Mouse (Mus musculus): ENCODE data around the gene Erbb4. TPM values are rescaled to one million over a fixed set of nuclear protein-coding genes. Genes with fewer than 3 reads are reported as not detected.

The Erbb4 gene
- total RNA-seq, 2 experiments from 2014 or later = 0.23 to 0.42 TPM

GRCm38 (mm10) chr1:68666831-68667601 is 440.8 kb downstream of the Erbb4 start:
- DNase-seq = no peak
- intact Hi-C loops (cut with DNase I) = no loop called here

GRCm38 (mm10) chr1:68590475-68590874 is 517.4 kb downstream of the Erbb4 start:
- intact Hi-C loops (cut with DNase I) = no loop called here
- DNase-seq = no peak

DNA sequence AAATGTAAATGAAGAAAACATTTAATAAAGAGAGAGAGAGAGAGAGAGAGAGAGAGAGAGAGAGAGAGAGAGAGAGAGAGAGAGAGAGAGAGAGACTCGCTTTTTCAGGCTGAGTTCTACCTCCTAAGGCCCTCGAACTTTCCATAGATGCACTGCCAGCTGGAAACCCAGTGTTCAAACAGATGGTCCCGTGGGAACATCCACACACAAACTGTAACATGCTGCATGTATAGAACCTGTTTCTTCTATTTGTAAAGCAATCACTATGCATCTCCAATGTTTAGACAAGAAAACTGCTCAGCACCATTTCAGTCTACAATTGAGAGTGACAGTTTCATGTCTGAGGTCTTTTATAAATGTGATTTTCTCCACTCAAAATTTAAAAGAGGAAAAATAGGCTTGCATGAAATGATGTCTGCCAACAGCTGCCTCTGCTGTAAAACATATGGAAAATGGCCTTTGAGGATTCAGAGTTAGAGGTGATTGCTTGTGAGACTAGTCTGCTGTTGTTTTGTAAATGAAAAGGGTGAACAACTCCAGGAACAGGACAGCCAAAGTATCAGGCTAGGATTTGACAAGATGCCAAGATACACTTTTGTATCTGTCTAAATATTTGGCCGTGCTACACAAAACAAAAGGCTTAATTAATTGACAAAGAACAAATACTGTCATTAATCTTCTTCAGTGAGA is 533.9 kb downstream of the Erbb4 start:
- no peak for DNase-seq
- intact Hi-C loops (cut with DNase I) = no loop called here

- intact Hi-C loops (cut with DNase I) = no loop called here
- no peak for DNase-seq
Observed at GRCm38 (mm10) chr1:68570924-68571323, 536.9 kb downstream of the Erbb4 start.

DNA sequence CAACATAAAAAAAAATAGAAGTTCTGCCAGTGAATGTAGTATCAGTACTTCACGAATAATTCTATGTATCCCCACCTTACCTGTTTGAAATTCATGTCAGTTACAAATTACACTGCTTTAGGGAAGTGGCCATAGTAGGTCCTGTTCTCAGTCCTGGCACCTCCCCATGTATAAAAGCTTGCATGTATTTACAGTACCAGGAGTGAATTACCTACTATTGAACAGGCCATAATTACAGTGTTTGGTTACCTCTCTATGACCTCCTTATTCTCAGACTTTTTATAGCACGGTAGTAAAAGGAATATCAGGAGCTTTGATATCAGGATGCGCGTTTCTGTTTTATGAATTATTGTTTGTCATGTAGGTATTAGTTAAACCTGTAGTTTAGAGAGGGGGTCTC is 564.9 kb downstream of the Erbb4 start:
- intact Hi-C loops (cut with DNase I) = no loop called here
- DNase-seq = no peak

DNA sequence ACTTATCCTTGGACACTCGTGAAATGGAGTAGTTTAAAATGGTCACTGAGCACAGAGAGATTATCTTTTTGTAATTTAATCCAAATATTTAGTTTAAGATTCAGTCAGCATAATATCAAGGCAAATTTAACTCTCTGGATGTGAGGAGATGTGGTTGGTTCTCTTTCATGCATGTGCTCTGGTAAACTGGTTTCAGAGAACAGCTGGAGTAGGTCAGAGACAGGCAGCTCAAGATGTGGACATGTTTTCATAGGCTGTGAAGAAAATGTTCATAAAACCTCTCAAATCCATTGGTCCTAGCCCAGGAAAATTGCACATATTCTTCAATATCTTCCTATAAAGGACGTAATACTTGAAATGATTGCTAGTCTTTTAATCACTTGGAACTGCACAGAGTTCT is 590.0 kb downstream of the Erbb4 start:
- intact Hi-C loops (cut with DNase I) = no loop called here
- no peak for DNase-seq

GRCm38 (mm10) chr1:68503873-68504272 is 604.0 kb downstream of the Erbb4 start:
- intact Hi-C loops (cut with DNase I) = no loop called here
- no peak for DNase-seq

- no peak for DNase-seq
- intact Hi-C loops (cut with DNase I) = no loop called here
Observed at GRCm38 (mm10) chr1:68501561-68501960, 606.3 kb downstream of the Erbb4 start.

DNA sequence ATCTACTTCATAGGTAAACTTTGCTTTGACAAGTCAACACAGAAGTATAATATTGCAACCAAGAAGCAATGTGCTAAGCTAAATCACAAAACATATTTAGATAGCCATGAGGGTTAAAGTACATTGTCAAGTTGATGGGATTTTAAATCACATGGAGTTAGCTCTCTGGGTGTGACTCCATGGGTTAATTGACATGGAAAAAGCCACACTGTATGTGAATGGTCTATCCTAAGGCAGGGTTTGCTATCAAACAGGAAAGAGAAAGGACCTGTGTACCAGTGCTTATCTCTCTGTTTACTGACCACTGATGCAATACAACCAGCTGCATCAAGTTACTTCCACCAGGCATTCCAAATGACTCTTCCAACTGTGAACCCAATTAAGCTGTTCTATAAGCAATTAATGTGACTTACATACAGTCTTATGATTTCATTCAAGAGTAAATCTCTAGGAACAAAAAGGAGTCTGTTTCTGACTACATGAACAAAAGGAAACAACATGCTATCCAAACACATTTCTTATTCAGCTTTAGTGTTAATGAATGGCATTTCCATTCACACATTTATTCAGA is 641.4 kb downstream of the Erbb4 start:
- intact Hi-C loops (cut with DNase I) = no loop called here
- DNase-seq = no peak

DNA sequence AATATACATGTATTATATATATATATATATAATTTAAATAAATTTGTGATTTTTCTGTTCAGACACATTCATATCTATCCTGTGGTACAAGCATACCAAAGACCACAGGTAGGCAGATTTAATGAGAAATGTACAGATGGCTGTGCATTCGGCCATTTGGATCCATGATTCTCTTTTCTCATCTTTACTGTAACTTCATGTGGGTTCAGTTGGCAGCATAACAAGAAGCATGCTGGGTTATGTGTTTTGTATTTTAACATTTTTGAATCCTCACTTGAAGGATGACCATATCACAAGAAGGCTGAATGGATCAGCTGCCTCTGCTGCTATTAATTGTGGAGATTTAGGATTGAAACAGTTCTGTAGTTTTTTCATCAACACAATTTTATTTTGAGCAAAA is 656.6 kb downstream of the Erbb4 start:
- DNase-seq = no peak
- intact Hi-C loops (cut with DNase I) = no loop called here

DNA sequence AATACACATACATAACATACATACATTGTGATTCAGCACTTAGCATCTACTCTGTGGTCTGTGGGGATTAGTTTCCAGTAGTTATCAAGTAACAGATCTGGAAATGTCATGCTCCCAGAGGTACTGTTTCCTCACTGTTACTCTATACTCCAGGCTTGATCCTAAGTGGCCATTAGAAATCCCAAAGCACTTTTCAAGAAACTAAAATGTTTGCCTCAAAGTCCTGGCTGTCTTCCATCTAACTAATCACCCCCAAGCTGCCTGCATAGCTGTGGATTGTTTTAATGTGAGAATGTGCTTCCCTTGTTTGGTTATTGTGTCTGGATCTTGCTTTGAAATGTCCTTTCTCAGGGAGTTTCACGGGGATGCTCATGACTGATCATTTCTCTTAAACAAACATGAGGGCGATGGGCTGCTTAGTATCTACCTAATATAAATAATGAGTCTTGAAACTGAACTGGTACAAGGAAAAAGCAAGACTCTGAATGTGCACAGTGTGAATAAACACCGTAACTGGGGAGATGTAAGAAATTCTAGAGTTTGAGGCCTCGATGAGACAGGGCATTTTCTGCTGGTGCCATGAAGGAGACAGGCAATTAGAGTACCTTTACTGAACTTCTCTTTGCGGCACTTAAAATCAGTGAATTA is 683.4 kb downstream of the Erbb4 start:
- intact Hi-C loops (cut with DNase I) = no loop called here
- no peak for DNase-seq

DNA sequence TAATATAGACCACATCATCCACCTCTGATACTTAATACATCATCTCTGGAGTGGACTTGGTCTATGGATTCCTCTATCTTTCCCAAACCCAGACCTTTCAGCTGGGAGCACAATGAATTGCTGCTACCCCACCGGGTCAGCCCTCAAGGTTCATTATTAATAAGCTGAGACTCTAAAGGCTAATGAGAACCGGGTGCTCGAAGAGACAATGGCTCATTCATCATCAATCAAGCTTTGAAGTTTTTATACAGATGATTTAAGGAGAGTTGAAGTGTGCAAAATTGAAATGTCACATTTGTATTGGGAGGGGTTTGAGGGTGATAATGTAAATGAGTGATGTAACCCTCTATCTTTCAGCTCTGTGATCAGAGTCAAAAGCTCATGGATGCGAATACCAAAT is 706.7 kb downstream of the Erbb4 start:
- intact Hi-C loops (cut with DNase I) = no loop called here
- no peak for DNase-seq

DNA sequence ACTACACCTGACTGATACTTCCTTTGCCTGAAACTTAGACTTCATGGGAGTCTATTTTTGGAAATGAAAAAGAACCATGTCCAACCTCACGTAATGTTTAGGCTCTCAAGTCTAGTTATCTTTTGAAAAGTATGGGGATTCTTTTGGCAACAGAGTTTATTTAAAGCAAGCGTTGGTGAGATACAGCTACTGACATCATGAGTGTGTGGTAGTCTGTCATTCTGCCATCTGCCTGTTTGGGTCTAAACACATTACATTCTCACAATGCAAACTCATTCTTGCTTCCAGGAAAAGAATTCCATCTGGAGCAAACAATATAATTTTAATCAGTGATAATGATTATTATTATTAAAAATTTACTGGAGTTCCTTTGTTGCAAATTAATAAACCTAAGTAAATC is 736.3 kb downstream of the Erbb4 start:
- intact Hi-C loops (cut with DNase I) = no loop called here

DNA sequence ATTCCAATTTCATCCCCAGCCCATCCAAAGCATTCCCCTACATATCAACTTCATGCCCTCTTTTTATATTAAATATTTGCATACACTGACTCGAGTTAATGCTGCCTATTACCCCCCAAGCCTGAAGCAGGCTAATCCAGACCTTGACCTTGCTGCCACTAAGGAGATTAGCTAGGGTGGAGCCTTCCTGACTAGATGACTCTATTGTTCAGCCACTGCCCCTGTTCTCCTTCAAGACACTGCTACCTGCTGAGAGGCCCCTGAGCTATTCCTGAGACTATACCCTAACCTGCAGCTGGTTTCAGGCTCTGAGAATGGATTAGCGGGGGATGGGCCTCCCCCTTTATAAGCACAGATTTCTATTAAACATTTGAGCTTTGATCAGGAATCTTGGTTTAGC is 774.1 kb downstream of the Erbb4 start:
- DNase-seq = no peak
- intact Hi-C loops (cut with DNase I) = no loop called here

More for the DNA sequence above, 736.3 kb downstream of the Erbb4 start:
- no peak for DNase-seq

GRCm38 (mm10) chr1:68305813-68306212 is 802.0 kb downstream of the Erbb4 start:
- no peak for DNase-seq
- intact Hi-C loops (cut with DNase I) = no loop called here

DNA sequence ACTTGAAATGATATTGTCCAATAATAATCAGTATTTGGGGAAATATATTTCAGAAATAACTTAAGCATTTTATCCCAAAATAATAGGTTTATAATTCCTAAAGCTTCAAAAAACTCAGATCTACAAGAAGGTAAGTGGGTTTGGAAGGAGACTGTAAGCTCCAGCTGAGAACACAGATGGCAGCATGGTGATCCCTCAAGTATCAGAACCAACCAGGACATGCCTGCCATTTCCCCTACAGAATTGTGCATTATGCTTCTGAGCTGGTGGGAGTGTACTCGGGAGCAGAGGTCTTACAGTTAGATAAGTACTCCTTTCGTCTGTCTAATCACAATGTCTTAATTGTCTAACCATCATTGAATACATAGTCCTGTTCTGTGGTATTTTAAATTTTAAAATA is 823.4 kb downstream of the Erbb4 start:
- intact Hi-C loops (cut with DNase I) = no loop called here
- no peak for DNase-seq

GRCm38 (mm10) chr1:68275819-68276218 is 832.0 kb downstream of the Erbb4 start:
- DNase-seq = no peak
- intact Hi-C loops (cut with DNase I) = no loop called here

- intact Hi-C loops (cut with DNase I) = no loop called here
- DNase-seq = no peak
Observed at GRCm38 (mm10) chr1:68178580-68178979, 929.3 kb downstream of the Erbb4 start.

DNA sequence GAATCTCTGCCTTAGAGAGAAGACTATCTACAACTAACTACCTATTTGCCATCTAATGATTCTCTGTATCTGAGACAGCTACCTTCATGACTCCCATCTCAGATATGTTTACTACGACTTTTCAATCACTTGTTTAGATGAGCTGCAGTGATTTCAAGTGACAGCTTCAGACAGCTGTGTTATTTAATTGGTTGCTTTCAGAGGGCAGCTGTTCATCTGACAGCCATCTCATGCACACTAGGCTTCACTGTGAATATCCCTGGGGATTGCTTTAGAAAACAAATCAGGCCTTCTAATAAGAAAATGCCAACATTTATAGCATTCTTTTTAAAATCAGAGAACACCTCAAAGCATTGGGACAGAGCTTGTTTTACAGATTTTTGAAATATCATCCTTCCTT is 952.6 kb downstream of the Erbb4 start:
- DNase-seq = no peak
- intact Hi-C loops (cut with DNase I) = no loop called here

DNA sequence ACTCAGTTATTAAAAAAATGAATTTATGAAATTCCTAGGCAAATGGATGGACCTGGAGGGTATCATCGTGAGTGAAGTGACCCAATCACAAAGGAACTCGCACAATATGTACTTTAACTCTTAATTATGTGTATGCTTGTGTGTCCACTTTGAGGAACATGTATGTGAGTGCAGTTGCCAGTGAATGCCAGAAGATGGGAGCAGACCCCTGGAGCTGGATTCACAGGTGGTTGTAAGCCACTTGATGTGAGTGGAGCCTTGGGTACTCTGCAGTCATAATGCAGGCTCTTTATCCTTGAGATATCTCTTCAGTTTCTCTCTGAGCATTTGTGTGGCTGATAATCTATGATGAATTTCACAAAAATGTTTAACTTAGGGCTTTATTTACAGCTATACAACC is 957.3 kb downstream of the Erbb4 start:
- DNase-seq = no peak
- intact Hi-C loops (cut with DNase I) = no loop called here

DNA sequence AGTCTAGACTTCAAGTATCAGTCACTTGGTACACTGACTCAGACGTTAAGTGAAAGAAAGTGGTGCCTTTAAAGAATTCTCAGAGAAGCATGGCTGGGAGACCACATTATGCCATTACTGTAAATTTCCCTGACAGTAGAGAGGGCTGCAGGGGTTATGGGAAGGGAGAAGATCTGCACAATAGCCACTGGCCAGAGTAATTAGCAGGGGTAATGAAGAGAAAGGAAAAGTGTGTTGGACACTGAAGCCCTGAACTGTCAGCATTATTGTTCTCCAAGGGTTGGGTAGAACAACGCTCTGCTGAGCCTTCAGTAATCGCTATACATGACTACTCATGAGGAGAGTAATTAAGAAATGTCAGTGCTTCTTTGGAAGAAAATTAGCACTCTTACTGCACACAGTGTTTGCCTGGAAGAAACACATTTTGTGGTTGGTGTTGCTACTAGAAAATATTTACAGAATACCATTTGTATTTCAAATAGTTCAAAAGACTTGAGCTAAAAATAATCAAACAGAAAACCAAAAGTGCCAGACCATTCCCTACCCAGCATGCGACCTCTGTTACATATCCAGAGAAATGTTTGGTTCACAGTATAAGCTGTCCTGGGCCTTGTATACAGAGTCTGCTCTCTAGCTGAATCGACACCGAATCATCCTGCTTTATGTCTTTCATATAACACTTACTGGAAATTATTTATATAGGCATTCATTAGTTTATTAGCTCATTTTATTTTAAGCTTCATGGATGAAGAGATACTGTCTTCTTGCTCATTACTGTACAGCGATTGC is 965.1 kb downstream of the Erbb4 start:
- DNase-seq = no peak
- intact Hi-C loops (cut with DNase I) = no loop called here

All from gastrocnemius, postnatal 36 days (tissue).